Mouse (Mus musculus) embryonic fibroblast, embryonic 13.5 days (primary cell): Measurements from ENCODE around the gene Gm17190. TPM values are rescaled to one million over a fixed set of nuclear protein-coding genes. Genes with fewer than 3 reads are reported as not detected.
A peak's percentile ranks its signal among the peaks of the same experiment; 100 is the strongest.

Experiments used
- H3K27ac ChIP-seq: 2 replicates; pipeline ENCODE4 v1.5.1; 2012; ENCODE audit warnings: low read length, control low read depth, inconsistent platforms; ENCODE audit not compliant: insufficient read depth
- H3K4me1 ChIP-seq: 2 replicates; pipeline ENCODE4 v1.6.1; 2011; ENCODE audit warnings: low read length; ENCODE audit not compliant: control insufficient read depth, insufficient read depth
- H3K4me3 ChIP-seq: 2 replicates; pipeline ENCODE4 v1.5.1; 2011; ENCODE audit warnings: mild to moderate bottlenecking, control low read depth, low read length; ENCODE audit not compliant: insufficient read depth
- CTCF ChIP-seq: IDR thresholded peaks from 2 replicates; pipeline ENCODE4 v1.5.1; 2011; ENCODE audit warnings: mild to moderate bottlenecking, control low read depth, low read length, moderate library complexity, borderline replicate concordance; ENCODE audit not compliant: insufficient read depth
- POLR2A ChIP-seq: IDR thresholded peaks from 2 replicates; pipeline ENCODE4 v1.6.1; 2011; ENCODE audit warnings: low read depth, mild to moderate bottlenecking, control low read depth, low read length, moderate library complexity
- polyA plus RNA-seq: library from polyadenylated mRNA; stranded (reverse); fragments of >200 nt; gene quantifications from 2 replicates; pipeline ENCODE4 v1.2.4, GENCODE M21; 2011; ENCODE audit warnings: low read depth; ENCODE audit not compliant: missing spikeins, insufficient read length

The Gm17190 gene
- polyA plus RNA-seq, 1 experiment = 0.93 TPM

GRCm38 (mm10) chr13:96110767-96111166 is 28.9 kb downstream of the Gm17190 start:
- H3K4me1 ChIP-seq = peaks cover 2% of the 10 kb centered on the region; the same call in 1 of the 2 replicates
- TF ChIP-seq POLR2A (no peak), CTCF (no peak)
- no peak overlapping the region for H3K4me3 ChIP-seq
- H3K27ac ChIP-seq = no peak overlapping the region

- H3K4me1 ChIP-seq = no peaks in the 10 kb centered on the region
- H3K27ac ChIP-seq = no peak overlapping the region
- no peak for TF ChIP-seq POLR2A
- TF ChIP-seq CTCF = no peak
- no peak overlapping the region for H3K4me3 ChIP-seq
Observed at GRCm38 (mm10) chr13:96112711-96113110, 30.9 kb downstream of the Gm17190 start.

- Histone ChIP-seq H3K27ac (no peak overlapping the region), H3K4me1 (no peaks in the 10 kb centered on the region), H3K4me3 (no peak overlapping the region)
- TF ChIP-seq CTCF = no peak
- TF ChIP-seq POLR2A = no peak
Observed at GRCm38 (mm10) chr13:96125011-96125410, 43.2 kb downstream of the Gm17190 start.

- TF ChIP-seq POLR2A (no peak), CTCF (no peak)
- Histone ChIP-seq H3K4me1 (no peaks in the 10 kb centered on the region), H3K4me3 (no peak overlapping the region), H3K27ac (no peak overlapping the region)
Observed at GRCm38 (mm10) chr13:96126669-96127068, 44.8 kb downstream of the Gm17190 start.

- H3K27ac ChIP-seq = no peak overlapping the region
- H3K4me3 ChIP-seq = no peak overlapping the region
- no peak for TF ChIP-seq POLR2A
- no peak for TF ChIP-seq CTCF
- H3K4me1 ChIP-seq = no peaks in the 10 kb centered on the region; the same call in 1 of the 2 replicates
Observed at GRCm38 (mm10) chr13:96129081-96129480, 47.2 kb downstream of the Gm17190 start.

GRCm38 (mm10) chr13:96131050-96131449 is 49.2 kb downstream of the Gm17190 start:
- H3K27ac ChIP-seq = no peak overlapping the region
- TF ChIP-seq POLR2A = no peak
- no peak for TF ChIP-seq CTCF
- no peaks in the 10 kb centered on the region; the same call in 1 of the 2 replicates for H3K4me1 ChIP-seq
- H3K4me3 ChIP-seq = peak overlapping the region; percentile 28

- Histone ChIP-seq H3K4me1 (no peaks in the 10 kb centered on the region; the same call in 1 of the 2 replicates), H3K4me3 (peak overlapping the region; percentile 10), H3K27ac (no peak overlapping the region)
- TF ChIP-seq CTCF (no peak), POLR2A (no peak)
Observed at GRCm38 (mm10) chr13:96131911-96132310, 50.1 kb downstream of the Gm17190 start.

- H3K4me3 ChIP-seq = peak within 1 kb of the TSS; percentile 28
- H3K27ac ChIP-seq = no peak within 1 kb of the TSS
- no peaks in the 10 kb centered on the region; the same call in 1 of the 2 replicates for H3K4me1 ChIP-seq
- TF ChIP-seq POLR2A = no peak
- no peak for TF ChIP-seq CTCF
Observed at GRCm38 (mm10) chr13:96132401-96132816, 50.6 kb downstream of the Gm17190 start, which contains the start of gene Sv2c. Gene Sv2c (minus strand): TSS chr13:96132577.

Other genes with a start within 250 kb of the Gm17190 start
- 3.4 and 7.4 TPM in 2 replicates for gene Iqgap2, start 190.1 kb upstream of the Gm17190 start, polyA plus RNA-seq
- gene Gm20075, start 678 bp upstream of the Gm17190 start, polyA plus RNA-seq = 25.7 and 38.3 TPM in 2 replicates
- 1.6 and 5.6 TPM in 2 replicates for gene Sv2c, start 50.5 kb downstream of the Gm17190 start, polyA plus RNA-seq